Mouse (Mus musculus): ENCODE measurements around the gene Pip5kl1.

Pip5kl1 gene

DNA sequence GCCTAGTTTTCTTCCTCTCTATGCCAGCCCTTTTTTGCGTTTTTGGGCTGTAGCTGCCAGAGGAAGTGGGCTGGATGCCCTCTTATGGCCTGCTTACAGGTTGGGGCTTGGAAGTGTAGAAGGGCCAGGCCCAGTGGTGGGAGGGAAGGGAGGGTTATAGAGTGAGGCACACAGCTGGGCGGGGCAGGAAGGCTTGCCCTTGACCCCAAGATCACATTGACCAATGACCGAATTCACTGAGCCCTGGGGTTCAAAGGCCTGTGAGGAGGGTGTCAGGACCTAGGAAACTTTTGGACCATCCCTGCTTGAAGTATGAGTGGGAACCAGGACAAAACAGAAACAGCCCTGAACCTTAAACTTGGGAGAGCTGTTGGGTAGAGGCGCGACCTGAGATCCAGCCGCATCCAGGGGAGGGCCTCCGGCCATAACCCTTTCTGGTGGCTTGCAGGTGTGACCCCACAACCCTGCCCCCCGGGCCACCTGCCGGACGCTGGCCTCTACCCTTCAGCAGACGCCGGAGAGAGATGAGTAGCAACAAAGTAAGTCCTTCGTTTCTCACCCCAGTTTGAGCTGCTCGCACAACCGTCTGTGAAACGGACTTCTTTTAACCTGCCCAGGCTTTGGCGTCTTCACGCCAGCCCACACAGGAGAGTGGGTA lies 34.3 kb downstream of the Pip5kl1 start:
- DNase-seq (ENCODE audit: inconsistent age in 2 of 2, low spot score in 1 of 2), result peak in 1 of 2 experiments; percentile 54

DNA sequence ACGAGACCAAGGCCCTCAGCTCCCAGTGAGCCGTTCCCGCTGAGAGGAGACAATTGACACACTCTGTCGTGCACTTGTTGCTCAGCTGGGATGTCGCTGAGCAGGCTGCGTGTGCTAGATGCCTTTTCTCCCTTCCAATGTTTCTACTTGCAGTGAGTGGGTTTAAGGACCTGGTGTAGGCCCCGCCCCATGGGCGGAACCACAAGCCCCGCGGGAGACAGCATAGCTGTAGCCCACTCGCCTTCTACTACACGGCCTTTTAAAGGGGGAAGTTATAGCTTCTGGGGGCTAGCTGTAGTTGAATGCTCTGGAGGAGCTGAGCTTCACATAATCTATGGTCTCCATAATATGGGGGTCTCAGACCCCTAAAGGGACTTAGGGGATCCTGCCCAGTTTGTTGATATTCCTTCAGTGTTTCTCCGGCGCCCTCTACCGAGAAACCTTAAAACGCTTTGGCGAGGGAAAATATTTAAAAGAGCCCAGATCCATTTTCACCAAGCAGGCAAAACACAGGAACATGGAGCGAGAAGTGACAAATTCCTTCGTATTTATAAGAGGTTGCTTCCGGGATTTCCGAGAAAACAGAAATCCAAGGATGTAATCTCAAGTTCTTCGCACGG lies 36.1 kb downstream of the Pip5kl1 start:
- peak; percentile 31 to 83 for DNase-seq (ENCODE audit: inconsistent age in 2 of 2, low spot score in 1 of 2)

GRCm38 (mm10) chr2:32612274-32612673 lies 37.7 kb downstream of the Pip5kl1 start:
- no peak for DNase-seq (ENCODE audit: inconsistent age in 2 of 2, low spot score in 1 of 2)

DNA sequence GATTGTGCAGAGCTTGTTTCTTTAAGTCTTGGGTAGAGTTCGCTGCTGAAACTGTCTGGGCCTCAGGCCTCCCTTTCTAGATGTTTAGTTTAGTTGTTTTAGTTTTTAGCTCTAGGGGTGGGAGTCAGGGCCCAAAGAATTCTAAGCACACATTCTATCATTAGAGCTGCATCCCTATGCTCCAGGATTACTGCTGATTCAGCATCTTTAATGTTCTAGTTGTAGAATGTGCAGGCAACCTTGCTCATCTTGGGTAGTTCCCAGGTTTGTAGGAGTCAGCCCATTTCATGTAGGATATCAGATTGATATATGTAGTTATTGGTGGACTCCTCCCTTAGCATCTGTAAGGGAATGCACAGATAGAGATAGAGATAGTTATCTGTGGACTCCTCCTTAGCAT lies 42.5 kb downstream of the Pip5kl1 start:
- DNase-seq (ENCODE audit: inconsistent age in 2 of 2, low spot score in 1 of 2), result no peak

GRCm38 (mm10) chr2:32617601-32618000 lies 43.0 kb downstream of the Pip5kl1 start:
- no peak for DNase-seq (ENCODE audit: inconsistent age in 2 of 2, low spot score in 1 of 2)

DNA sequence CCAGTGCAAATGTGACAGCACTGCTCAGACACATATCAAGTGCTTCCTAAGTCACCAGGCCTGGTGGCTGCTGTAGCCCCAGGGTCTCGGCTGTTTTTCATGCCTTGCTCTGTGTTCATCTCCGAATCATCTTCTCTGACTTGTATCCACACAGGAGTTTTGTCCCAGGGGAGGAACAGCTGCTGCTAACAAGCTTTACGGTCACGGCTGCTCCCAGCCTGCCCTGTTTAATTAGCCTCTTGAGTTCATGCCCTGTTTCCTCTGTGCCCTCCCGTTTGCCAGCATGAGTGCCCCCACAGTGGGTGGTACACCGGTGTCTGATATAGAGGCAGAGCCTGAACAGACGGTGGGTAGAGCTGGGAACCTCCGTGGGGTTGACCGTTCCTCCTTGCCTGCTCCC lies 43.5 kb downstream of the Pip5kl1 start:
- DNase-seq (ENCODE audit: inconsistent age in 2 of 2, low spot score in 1 of 2), result no peak

GRCm38 (mm10) chr2:32620682-32621516 lies 46.3 kb downstream of the Pip5kl1 start:
- peak; percentile 68 to 80 for DNase-seq (ENCODE audit: inconsistent age in 2 of 2, low spot score in 1 of 2)

GRCm38 (mm10) chr2:32621517-32621859 lies 46.9 kb downstream of the Pip5kl1 start, which contains the start of gene Ak1:
TSS of gene Ak1 (plus strand) at chr2:32621758.
- DNase-seq (ENCODE audit: inconsistent age in 2 of 2, low spot score in 1 of 2), result no peak

DNA sequence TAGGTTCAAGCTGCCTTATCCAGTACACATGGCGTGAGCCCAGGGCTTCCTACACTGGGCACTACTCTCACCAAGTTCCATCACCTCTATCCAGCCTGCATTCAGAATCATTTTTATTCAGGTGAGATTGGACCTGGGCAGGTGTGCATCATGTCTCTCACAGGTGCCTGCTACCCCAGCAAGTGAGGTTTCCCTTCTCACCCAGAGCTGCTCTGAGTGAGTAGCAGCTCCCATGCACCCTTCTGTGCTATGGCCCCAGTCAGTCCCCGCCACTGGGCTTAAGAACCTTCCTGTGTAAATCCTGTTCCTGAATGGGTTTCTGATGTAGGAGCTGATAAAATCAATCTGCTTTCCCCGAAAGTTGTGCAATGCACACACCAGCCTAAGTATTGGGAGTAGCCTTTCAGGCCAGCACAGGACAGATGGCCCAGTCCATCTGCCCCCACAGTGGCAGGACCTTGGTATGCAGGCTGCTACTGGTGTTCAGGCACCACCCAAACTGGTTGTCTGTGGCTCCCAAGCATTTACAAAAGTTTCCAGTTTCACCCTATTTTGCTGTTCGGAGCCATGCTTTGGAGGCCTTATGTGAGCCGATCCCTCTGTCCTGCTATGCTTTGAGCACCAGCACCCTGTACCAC lies 49.6 kb downstream of the Pip5kl1 start:
- DNase-seq (ENCODE audit: inconsistent age in 2 of 2, low spot score in 1 of 2), result peak in 1 of 2 experiments; percentile 19

- peak; percentile 84 to 91 for DNase-seq (ENCODE audit: inconsistent age in 2 of 2, low spot score in 1 of 2)
Observed at GRCm38 (mm10) chr2:32625212-32625872, 50.7 kb downstream of the Pip5kl1 start.

DNA sequence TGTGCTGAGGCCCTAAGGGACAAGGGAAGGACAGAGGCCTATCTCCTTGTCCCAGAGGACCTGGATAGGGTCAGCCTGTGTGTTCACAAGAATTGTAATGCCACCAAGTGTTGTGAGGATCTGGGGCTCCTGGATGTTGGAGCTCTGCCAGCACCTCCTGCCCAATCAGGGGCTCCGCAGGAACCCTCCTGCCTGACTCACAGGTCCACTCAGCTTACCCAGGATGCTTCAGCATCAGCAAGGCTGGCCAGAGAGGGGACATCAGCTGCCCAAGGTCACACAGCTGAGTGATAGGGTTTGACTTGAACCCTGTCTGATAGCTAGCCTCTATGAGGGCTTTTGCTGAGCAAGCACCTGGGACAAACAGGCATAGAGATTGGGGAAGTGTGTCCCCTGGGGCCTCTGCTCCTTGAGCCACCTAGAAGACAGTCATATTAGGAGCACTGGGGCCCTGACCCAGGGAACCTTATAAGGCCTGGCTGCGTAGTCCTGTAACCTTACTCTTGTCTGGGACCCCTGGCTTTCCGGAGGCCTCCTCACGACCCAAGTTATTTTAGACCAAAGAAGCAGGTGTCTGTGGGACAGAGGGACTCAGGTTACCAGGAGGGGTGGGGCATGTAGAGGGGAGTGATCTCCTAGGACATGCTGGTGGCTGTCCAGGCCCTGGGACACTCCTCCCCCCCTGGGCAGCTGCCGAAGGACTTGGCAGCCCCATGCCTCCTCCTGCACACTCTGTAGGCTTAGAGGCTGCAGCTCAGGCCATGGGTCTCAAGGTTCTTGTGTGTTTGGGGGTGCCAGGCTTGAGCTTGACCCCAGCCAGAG lies 51.5 kb downstream of the Pip5kl1 start:
- DNase-seq (ENCODE audit: inconsistent age in 2 of 2, low spot score in 1 of 2), result peak; percentile 84 to 85

GRCm38 (mm10) chr2:32627266-32628043 lies 52.9 kb downstream of the Pip5kl1 start:
- peak; percentile 27 to 33 for DNase-seq (ENCODE audit: inconsistent age in 2 of 2, low spot score in 1 of 2)

- DNase-seq (ENCODE audit: inconsistent age in 2 of 2, low spot score in 1 of 2), result peak in 1 of 2 experiments; percentile 50
Observed at GRCm38 (mm10) chr2:32628044-32628550, 53.5 kb downstream of the Pip5kl1 start.

DNA sequence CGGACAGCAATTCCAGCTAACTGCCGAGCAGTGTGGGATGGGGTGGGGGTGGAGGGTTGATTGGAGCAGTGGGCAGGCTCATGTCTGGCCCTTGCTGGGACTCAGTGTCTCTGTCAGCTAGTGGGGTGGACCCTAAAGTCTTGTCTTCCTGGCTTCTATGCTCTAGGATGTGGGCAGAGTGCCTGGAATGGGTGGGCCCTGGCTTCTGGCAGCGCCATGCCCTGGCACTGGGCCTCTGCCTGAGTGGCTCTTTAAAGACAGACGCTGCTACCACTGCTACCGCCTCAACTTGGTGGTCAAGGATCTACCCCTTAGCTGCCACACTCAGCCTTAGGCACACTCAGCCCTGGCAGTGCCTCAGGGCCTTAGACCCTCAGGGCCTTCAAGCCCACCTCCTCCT lies 54.1 kb downstream of the Pip5kl1 start:
- peak; percentile 66 to 78 for DNase-seq (ENCODE audit: inconsistent age in 2 of 2, low spot score in 1 of 2)

DNA sequence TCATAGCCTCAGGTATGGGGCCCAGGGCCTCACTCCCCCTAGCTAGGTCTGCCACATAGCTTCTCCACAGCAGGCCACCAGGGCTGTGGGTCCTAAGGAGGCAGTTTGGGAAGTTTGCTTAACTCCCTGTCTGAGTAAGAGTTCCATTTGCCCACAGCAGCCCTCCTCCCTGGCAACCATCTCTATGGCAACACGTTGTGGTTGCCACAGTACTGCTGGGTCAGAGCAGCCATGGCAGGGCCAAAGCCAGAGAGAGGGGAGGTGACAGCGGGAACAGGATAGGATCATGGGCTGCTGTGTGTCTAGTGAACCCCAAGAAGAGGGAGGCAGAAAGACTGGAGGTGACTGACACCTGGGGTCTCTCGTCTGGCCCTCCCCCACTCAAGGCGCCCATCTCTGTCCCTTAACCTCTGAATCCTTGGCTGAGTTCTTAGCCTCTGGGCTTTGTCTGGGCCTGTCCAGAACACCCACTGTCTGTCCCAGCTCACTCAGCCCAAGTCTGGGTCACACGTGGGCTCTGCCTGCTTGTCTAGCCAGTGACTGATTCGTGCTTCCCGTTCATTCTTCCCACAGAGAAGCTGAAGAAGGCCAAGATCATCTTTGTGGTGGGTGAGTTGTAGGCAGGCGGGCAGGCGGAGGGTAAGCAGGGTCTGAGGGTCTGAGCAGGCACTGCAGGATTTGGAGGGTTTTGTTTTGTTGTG lies 54.8 kb downstream of the Pip5kl1 start:
- DNase-seq (ENCODE audit: inconsistent age in 2 of 2, low spot score in 1 of 2), result peak; percentile 67 to 68

DNA sequence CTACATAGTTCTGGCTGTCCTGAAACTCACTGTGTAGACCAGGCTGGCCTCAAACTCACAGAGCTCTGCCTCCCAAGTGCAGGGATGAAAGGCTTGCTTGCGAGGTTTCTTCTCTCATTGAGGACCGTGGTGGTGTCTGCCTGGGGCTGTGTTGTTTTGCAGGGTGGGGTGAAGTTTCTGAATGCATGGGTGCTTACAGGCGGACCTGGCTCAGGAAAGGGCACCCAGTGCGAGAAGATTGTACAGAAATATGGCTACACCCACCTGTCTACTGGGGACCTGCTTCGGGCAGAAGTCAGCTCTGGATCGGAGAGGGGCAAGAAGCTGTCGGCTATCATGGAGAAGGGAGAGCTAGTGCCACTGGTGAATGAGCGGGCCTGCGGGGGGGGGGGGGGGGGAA lies 55.4 kb downstream of the Pip5kl1 start:
- DNase-seq (ENCODE audit: inconsistent age in 2 of 2, low spot score in 1 of 2), result no peak

DNA sequence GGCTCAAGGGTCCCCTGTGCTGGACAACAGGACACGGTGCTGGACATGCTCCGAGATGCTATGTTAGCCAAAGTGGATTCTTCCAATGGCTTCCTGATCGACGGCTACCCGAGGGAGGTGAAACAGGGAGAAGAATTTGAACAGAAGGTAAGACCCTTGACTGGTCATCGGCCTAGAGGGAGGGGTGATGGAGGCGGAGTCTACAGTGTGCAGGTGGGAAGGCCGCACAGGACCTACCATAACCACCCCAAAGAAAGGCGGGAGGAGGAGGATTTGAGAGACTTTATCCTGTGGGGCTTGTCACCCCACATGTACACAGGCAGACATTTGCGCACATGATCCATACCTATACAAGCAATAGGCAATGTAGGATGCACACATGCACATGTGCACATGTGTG lies 56.4 kb downstream of the Pip5kl1 start:
- DNase-seq (ENCODE audit: inconsistent age in 2 of 2, low spot score in 1 of 2), result no peak

DNA sequence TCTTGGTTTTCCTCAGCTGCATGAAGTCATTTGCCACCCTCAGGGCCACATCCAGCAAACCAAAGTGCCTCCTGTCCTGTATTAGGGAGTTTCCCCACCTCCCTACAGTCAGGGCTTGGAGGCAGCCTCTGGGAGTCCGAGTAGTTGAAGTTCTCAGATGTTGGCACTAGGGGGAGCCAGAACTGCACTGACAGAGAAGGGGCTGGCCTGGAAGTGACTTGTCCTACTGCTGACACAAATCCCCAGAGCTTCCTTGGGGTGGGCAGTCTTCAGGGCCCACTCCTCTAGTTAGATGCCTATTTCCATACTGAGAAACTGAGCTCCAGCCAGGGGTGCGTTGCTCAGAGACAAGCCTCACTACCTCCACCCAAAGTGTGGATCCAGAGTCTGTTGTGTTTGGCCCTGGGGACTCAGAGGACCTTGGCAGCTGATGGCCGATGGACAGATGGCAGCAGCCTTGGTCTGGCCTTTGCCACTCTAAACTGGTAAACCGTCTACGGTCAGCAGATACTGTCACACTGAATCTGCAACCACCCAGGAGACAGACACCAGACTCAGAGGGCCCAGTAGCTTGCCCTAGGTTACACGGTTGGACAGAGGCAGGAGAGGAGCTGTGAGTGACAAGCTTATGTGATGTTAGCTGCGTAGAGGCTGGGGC lies 57.3 kb downstream of the Pip5kl1 start:
- DNase-seq (ENCODE audit: inconsistent age in 2 of 2, low spot score in 1 of 2), result peak; percentile 82 to 96
